Mouse (Mus musculus) splenic B cell, adult 2 months (primary cell): ENCODE measurements at regions not wholly inside any gene's neighbourhood (a gene's known extent, or its start where the extent isn't known, plus 50 kb on each side); places are given as distances from the start of the nearest gene placed in this dataset.
A peak's percentile ranks its signal among the peaks of the same experiment; 100 is the strongest.

Experiments used
- DNase-seq: peaks from one replicate; pipeline ENCODE4 v3.0.0-alpha.2; 2011; ENCODE audit warnings: low read depth, low spot score
- H3K27me3 ChIP-seq: 2 replicates; pipeline ENCODE4 v1.6.1; 2012; ENCODE audit warnings: mild to moderate bottlenecking, low read length, moderate library complexity, mixed read lengths; ENCODE audit not compliant: control insufficient read depth, poor library complexity, insufficient read depth, severe bottlenecking
- H3K36me3 ChIP-seq: 2 replicates; pipeline ENCODE4 v1.6.1; 2012; ENCODE audit warnings: mild to moderate bottlenecking, low read length, moderate library complexity, mixed read lengths; ENCODE audit not compliant: control insufficient read depth, poor library complexity, insufficient read depth, severe bottlenecking

DNA sequence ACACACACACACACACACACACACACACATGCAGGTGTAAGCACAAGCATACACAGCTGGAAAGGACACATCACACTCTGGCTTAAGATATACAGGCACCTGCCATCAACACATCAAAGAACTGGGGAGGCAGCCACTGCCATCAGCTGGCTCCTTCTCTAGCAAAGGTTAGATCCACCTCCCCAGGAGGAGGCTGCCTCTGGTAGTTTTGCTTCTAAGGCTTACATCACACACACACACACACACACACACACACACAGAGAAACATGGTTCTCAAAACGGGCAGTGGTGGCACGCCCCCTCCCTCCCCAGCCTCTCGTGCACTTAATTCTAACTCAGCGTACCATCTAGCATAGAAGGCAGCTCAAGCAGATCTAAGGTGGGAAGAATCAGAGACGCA lies 126.9 kb upstream of the Zdhhc25 start:
- no peak for DNase-seq
- no peaks in the 10 kb centered on the region for H3K36me3 ChIP-seq
- H3K27me3 ChIP-seq = no peaks in the 10 kb centered on the region

DNA sequence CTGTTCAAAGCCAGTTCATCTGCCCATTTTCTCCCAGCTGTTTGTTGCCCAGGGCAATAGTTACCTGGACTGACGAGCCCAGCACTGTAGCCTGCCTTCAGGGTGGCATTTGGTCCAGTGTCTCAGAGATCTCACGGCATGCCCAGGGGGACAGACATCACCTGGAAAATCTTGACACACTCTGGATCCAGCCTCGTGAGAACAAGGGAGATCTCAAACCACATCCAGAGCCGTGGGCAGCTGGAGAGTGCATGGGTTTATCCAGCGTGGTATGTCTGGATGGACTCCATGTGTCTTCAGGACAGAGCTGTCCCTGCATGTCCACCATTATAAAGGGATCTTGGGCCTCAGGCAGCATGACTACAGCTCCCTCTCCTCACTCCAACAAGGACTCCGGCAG lies 116.6 kb upstream of the Zdhhc25 start:
- DNase-seq = no peak
- no peaks in the 10 kb centered on the region for H3K27me3 ChIP-seq

DNA sequence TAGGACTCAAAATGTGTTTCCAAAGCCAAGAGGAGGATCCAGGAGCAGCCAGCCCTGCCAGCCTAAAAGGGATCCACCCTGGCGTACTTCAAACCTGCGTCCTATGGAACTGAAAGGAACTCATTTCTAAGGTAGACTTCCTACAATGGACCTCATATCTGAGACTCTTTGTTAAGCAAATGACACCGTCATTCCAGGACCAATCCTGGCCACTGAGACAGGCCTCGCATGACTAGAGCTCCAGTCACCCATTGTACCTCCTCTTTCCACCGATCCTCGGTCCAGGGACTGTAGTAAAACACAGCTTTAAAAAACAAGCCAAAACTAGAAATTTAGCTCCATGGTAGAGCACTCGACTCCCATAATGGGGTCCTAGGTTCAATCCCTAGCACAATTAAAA lies 110.4 kb upstream of the Zdhhc25 start:
- DNase-seq = peak; percentile 17
- H3K36me3 ChIP-seq = no peaks in the 10 kb centered on the region
- no peaks in the 10 kb centered on the region for H3K27me3 ChIP-seq

More for the DNA sequence above, 116.6 kb upstream of the Zdhhc25 start:
- H3K36me3 ChIP-seq = no peaks in the 10 kb centered on the region

DNA sequence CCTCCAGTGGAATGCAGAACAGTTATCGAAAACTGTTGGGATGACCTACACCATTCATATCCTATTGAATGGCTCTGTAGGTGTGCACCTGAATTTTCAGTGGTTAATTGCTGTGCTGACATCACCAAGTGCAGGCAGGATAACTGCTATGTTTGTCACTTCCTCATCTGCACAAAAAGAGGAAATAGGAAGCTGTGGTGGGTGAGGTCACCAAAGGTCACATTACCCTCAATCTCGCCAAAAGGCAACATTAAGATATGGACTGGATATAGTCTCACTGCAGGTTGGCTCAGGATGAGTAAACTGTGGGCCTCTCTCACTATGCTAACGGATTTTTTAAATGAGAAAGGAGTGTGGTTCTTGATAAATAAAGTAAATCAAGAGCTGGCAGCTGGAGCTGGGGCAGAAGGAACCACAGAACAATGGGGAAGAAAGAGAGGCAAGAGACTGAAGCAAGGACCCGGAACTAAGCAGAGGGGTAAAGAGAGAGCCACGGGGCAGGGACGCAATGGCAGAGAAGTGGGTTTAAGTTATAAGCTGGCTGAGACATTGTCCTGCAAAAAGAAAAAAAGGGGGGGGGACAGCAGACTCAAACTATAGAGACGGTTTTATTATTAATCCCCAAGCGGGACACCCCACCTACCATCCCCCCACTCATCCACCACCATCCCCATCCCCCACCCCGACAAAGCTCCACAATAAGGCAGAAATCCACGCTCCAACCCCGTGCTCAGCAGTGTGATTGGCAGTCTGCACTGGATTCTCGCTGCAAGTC lies 109.6 kb upstream of the Zdhhc25 start:
- peak; percentile 82 for DNase-seq
- no peaks in the 10 kb centered on the region for H3K27me3 ChIP-seq
- H3K36me3 ChIP-seq = no peaks in the 10 kb centered on the region

DNA sequence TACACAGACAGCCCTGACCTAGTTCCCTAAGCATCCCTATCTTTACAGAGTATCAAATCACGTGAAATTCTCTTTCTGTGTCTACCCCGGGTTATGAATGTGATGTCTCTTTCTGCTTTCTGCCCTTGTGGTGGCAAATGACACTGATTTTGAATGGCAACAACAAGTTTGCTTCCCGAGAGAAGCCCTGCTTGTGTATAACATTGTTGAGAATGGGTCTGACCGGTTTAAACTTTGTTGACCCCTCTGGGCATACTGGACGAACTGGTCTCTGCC lies 109.1 kb upstream of the Zdhhc25 start:
- DNase-seq = no peak
- Histone ChIP-seq H3K36me3 (no peaks in the 10 kb centered on the region), H3K27me3 (no peaks in the 10 kb centered on the region)

DNA sequence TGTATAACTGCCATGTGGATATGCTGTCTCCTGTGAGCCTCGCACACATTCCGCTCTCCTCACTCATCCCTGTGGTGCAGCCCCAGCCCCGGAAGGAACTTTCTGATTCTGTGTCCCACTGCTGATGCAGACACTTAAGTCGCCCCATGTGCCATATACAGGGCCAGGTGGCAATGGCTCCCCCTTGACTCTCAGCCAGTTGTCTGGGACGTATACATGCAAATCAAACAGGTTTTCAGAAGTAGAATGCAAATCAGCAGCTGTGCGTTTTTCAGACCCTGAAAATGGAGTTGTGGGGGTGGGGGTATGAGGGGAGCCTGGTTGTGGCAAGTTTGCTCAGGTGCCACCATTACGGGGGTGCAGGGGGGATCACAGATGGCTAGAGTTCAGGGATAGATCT lies 102.1 kb upstream of the Zdhhc25 start:
- Histone ChIP-seq H3K27me3 (no peaks in the 10 kb centered on the region), H3K36me3 (no peaks in the 10 kb centered on the region)
- no peak for DNase-seq

DNA sequence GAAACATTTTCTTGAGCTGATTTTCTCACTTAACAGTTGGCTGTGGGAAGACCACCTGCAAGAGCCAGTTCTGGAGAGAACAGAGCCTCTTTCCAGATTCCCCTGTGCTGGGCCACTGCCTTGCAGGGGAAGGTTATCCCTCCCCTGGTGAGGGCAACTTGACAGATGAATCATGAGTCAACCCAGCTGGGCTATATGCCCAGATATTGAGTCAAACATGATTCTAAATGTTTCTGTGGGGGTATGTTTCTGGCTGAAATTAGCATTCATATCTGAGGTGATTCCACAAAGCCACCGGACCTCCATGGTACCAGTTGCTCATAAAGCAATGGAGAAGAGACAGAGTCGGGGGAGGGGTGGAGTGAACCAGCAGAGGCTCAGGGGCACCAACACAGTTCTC lies 97.8 kb upstream of the Zdhhc25 start:
- no peak for DNase-seq
- Histone ChIP-seq H3K27me3 (no peaks in the 10 kb centered on the region), H3K36me3 (no peaks in the 10 kb centered on the region)

DNA sequence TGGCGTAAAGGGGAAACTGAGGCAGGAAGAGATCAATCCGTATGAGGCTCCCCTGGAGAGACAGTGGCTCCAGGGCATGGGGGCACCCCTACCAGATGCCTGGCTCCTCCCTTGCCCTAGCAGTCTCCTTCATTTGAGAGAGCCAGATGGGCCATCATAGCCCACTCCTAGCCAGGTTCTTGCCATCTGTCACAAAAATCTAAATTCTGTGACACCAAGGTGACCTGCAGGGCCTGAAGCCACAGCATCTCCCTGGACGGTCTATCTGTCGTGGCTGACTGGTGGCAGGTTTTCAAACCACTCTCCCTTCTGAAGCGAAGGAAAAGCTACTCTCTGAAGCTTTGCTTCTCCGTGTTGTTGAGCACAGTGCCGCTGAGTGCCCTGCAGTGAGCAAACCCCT lies 96.2 kb upstream of the Zdhhc25 start:
- H3K27me3 ChIP-seq = no peaks in the 10 kb centered on the region
- no peak for DNase-seq
- no peaks in the 10 kb centered on the region for H3K36me3 ChIP-seq

DNA sequence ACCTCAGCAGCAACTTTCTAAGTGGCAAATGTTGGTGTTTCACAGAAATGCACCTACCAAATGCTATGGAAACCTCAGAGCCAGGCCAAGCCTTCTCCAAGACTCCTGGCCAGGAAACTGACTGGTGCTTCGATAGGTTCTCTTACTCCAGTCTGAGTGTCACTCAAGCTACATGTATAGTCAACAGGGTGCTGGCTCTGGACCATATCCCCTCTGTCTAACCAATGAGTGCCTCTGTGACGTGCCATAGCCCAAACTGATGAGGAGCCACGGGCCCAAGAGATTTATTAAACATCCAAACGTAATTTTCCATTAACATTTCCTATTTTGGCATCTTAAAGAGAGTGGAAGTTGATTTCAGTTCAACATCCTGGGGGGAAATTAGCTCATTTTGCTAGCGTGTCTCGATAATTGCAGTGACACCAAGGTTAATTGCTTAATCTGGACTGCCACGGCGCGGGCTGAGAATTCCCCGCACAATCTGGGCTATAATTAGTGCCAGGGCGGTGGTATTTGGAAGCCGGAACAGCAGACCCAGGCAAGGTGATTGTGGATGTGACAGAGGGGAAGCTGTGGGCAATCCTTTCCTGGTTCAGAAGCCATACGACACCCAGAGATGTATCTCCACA lies 94.5 kb upstream of the Zdhhc25 start:
- Histone ChIP-seq H3K27me3 (no peaks in the 10 kb centered on the region), H3K36me3 (no peaks in the 10 kb centered on the region)
- DNase-seq = no peak

DNA sequence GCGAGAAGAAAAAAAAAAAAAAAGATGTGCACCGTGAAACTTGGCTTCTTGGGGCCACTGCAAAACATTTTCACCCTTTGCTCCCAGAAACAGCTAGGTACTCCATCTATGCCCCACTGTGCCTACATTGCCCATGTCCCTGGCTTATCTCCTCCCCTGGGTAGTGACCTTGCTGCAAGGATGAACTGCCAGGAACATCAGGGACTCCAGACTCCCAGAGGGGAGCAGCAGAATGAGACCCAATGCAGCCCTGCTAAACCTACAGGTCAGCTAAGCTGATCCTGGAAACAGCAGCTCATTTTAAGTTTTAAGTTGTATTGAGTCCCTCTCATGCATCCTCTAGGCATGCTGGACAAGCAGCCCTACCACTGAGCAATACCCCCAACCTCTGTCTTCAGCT lies 92.2 kb upstream of the Zdhhc25 start:
- no peaks in the 10 kb centered on the region for H3K36me3 ChIP-seq
- H3K27me3 ChIP-seq = no peaks in the 10 kb centered on the region
- DNase-seq = no peak

DNA sequence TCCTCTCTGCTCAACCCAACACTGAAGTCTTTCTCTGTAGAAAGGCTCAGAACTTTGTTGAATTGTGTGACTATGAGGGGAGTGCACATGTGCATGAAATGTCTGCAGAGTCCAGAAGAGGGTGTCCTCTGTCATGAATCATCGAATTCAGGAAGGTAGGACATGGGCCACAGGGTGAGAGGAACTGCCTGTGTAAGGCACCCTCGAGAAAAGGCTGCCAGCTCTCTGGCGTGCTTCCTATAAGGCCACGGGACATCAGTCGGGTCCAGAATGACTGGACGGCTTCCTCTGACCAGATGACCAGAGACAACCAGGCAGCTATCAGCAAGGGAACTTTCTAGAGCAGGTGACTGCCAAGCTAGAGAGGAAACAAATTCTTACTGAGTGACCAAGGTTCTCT lies 91.1 kb upstream of the Zdhhc25 start:
- no peak for DNase-seq
- Histone ChIP-seq H3K36me3 (no peaks in the 10 kb centered on the region), H3K27me3 (no peaks in the 10 kb centered on the region)

DNA sequence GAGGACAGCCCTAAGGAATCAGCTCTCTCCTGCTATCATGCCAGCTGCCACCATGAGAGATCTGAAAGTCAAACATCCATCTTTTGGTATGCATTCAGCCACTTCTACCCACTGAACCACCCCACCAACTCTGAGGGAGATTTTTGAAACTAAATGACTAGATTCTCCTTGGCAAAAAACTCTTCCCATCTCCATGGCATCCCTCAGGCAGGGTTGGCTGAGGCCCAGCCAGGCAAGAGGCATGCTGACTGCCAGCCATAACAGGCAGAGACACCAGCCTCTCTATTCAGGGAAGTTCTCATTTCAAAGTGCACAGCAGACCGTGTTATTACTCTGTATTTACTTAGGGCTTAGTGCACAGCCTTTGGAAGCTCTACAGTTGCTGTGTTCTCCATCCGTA lies 90.5 kb upstream of the Zdhhc25 start:
- no peak for DNase-seq
- Histone ChIP-seq H3K27me3 (no peaks in the 10 kb centered on the region), H3K36me3 (no peaks in the 10 kb centered on the region)

DNA sequence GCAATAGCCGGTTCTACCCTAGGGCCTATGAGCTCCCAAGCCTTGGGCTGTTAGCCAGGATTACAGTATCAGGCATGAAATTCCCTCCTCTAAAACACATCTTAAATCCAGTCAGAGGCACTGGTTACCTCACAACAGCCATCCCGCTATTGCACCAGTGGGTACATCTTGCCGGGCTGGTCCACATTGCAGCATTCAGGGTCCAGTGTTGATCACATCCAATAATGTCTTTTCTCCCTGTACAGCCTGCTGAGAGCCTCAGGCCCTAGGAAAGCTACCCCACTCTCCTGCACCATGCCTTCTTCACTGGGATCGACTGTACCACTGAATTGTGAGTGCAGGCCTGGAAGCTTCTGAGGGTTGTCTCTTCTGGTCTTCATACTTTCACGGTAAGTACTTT lies 86.0 kb upstream of the Zdhhc25 start:
- no peak for DNase-seq
- Histone ChIP-seq H3K36me3 (no peaks in the 10 kb centered on the region), H3K27me3 (no peaks in the 10 kb centered on the region)

DNA sequence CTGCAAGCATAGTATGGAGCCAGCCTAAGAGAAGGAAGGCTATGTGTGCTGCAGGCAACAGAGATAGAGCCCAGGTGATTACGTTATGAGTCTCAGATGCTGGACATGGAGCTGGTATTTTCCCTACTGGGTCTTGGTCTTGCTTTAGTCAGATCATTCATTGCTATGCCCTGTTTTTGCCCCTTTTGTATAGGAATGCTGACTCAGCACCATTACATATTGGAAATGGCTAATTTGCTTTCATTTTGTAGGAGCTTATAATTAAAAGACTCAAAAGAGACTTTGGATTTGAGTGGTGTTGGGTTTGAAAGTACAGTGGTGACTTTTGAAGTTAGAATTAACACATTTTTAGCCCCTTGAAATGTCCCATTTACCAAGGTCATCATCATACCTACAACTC lies 68.9 kb upstream of the Zdhhc25 start:
- Histone ChIP-seq H3K27me3 (no peaks in the 10 kb centered on the region), H3K36me3 (no peaks in the 10 kb centered on the region)
- no peak for DNase-seq

DNA sequence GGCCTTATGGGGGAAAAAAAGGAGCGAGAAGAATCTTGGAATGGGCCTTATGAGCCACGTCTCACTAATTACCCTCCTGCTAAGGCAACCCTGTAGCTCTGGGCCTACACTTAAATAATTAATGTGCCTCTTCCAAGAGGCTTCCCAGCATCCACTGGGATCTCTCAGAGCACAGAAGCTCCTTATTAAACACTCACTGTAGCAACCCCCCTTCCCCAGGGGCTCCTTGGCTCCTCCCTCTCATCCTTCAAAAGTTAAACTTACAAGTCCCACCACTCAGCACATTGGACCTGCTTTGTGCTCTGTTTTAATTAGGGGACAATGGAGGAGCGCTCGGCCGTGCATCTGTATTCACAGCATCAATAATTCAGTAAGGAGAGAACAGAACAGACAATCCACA lies 68.1 kb upstream of the Zdhhc25 start:
- no peaks in the 10 kb centered on the region for H3K27me3 ChIP-seq
- DNase-seq = no peak
- no peaks in the 10 kb centered on the region for H3K36me3 ChIP-seq

DNA sequence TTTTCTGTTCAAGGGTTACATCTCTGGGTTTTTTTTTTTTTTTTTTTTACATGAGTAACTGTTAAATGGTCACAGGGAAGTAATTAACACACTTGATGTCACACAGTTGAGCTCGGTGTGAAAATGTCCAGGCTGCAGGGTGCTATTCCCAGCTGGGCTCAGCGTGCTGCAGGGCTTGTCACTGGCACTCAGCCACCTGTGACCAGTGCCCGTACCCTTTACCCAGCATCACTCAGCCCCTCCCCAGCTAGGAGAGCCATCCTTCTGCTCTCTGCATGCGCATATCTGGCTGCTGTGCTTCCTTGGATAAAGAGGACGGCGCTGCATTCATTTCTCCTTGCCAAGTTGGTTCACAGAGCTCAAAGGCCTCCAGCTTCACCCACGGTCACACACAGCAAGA lies 66.7 kb upstream of the Zdhhc25 start:
- no peaks in the 10 kb centered on the region for H3K27me3 ChIP-seq
- no peak for DNase-seq
- H3K36me3 ChIP-seq = no peaks in the 10 kb centered on the region
